Mouse (Mus musculus) midbrain, embryonic 14.5 days (tissue): ENCODE measurements at regions not wholly inside any gene's neighbourhood (a gene's known extent, or its start where the extent isn't known, plus 50 kb on each side); places are given as distances from the start of the nearest gene placed in this dataset.
A peak's percentile ranks its signal among the peaks of the same experiment; 100 is the strongest.

ENCODE experiments used
- ATAC-seq: fragments of 200-750 bp; cut with Nextera tagmentation; 2 replicates; pipeline ENCODE4 v1.8.0; 2017; ENCODE audit warnings: moderate number of reproducible peaks, moderate library complexity; ENCODE audit not compliant: low FRiP score, low TSS enrichment
- DNase-seq: peaks from one replicate; pipeline ENCODE4 v3.0.0-alpha.2; 2015
- H3K27ac ChIP-seq: fragments of 300-500 bp; sonication (generic); replicated peaks from 2 replicates; pipeline ENCODE4 v1.5.1; 2014; ENCODE audit warnings: mild to moderate bottlenecking, low read depth, low read length, moderate library complexity
- H3K27me3 ChIP-seq: fragments of 300-500 bp; sonication (generic); 2 replicates; pipeline ENCODE4 v1.6.1; 2014; ENCODE audit warnings: low read length, control low read depth, mixed read lengths; ENCODE audit not compliant: control insufficient read depth, insufficient read depth
- H3K36me3 ChIP-seq: fragments of 300-500 bp; sonication (generic); 2 replicates; pipeline ENCODE4 v1.6.1; 2014; ENCODE audit warnings: low read length, control low read depth; ENCODE audit not compliant: control insufficient read depth, insufficient read depth
- H3K4me1 ChIP-seq: fragments of 300-500 bp; sonication (generic); 2 replicates; pipeline ENCODE4 v1.6.1; 2014; ENCODE audit warnings: mild to moderate bottlenecking, antibody characterized with exemption, low read length, control low read depth; ENCODE audit not compliant: control insufficient read depth, insufficient read depth
- H3K4me2 ChIP-seq: fragments of 300-500 bp; sonication (generic); 2 replicates; pipeline ENCODE4 v1.6.1; 2014; ENCODE audit warnings: mild to moderate bottlenecking, low read length, moderate library complexity
- H3K4me3 ChIP-seq: fragments of 300-500 bp; sonication (generic); replicated peaks from 2 replicates; pipeline ENCODE4 v1.5.1; 2014; ENCODE audit warnings: low read depth, low read length
- H3K9ac ChIP-seq: fragments of 300-500 bp; sonication (generic); replicated peaks from 2 replicates; pipeline ENCODE4 v1.6.1; 2014; ENCODE audit warnings: mild to moderate bottlenecking, low read length, moderate library complexity
- H3K9me3 ChIP-seq: fragments of 300-500 bp; sonication (generic); 2 replicates; pipeline ENCODE4 v1.6.1; 2016; ENCODE audit warnings: low read length, control low read depth, mixed read lengths; ENCODE audit not compliant: control insufficient read depth
- WGBS: fragments of 180-500 bp; shearing (Covaris S2); extraction: QIAGEN DNeasy Blood & Tissue Kit; methylation state at CpG from one replicate; pipeline ENCODE4 v1.1.7; 2014; 5-methylcytosine and 5-hydroxymethylcytosine counted together

DNA sequence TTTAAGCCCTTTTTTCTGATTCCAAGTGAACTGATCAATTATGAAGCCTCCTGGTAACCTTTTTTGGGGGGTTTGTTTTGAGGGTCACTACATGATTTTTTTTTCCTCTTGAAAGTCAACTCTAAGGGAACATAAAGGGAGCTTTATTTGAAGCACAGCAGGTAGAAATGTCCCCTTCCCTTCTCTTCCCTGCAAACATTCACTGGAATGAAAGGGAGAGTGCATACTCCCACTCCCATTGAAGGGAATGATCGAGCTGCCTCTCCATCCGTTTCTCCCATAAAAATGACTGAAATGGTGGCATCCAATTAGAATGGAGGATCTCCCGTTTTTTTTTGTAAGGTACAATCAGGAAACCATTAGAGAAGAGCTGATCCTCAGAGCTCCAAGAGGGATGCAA, 323.6 kb downstream of the D3Ertd751e start:
- H3K9ac ChIP-seq: no peak overlapping the region
- peak overlapping the region; percentile 26; the same call in 1 of the 2 replicates for H3K27ac ChIP-seq
- H3K9me3 ChIP-seq: no peaks in the 10 kb centered on the region
- 31% methylated on average over 3 of the region's 3 CpGs for WGBS
- no peak overlapping the region for H3K4me2 ChIP-seq
- no peaks in the 10 kb centered on the region for H3K27me3 ChIP-seq
- DNase-seq (no peak), ATAC-seq (no peak)
- H3K36me3 ChIP-seq: no peaks in the 10 kb centered on the region
- H3K4me3 ChIP-seq: no peak overlapping the region
- no peaks in the 10 kb centered on the region for H3K4me1 ChIP-seq

DNA sequence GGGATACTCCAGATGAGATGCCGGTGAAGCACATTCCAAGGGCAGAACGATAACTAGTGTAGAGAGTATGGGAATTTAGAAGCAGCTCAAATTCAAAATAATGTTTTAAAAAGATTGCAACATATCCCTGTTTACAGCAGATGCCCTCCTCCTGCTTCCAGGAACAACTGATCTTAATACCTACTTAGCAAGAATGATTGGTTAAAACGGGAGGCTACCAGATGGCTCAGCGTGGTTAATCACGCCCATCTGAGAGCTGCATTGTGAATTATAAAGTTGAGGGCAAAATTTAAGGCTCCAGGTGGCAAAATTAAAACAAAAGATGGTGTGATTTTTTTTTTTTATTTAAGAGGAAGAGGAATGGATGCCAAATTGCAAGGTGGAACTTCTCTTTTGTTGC, 324.6 kb downstream of the D3Ertd751e start:
- no peak overlapping the region for H3K9ac ChIP-seq
- no peaks in the 10 kb centered on the region for H3K9me3 ChIP-seq
- WGBS: 93% methylated on average over 5 of the region's 5 CpGs
- H3K27me3 ChIP-seq: no peaks in the 10 kb centered on the region
- H3K36me3 ChIP-seq: no peaks in the 10 kb centered on the region
- no peak overlapping the region for H3K27ac ChIP-seq
- DNase-seq (no peak), ATAC-seq (no peak)
- H3K4me2 ChIP-seq: no peak overlapping the region
- no peaks in the 10 kb centered on the region for H3K4me1 ChIP-seq
- no peak overlapping the region for H3K4me3 ChIP-seq

DNA sequence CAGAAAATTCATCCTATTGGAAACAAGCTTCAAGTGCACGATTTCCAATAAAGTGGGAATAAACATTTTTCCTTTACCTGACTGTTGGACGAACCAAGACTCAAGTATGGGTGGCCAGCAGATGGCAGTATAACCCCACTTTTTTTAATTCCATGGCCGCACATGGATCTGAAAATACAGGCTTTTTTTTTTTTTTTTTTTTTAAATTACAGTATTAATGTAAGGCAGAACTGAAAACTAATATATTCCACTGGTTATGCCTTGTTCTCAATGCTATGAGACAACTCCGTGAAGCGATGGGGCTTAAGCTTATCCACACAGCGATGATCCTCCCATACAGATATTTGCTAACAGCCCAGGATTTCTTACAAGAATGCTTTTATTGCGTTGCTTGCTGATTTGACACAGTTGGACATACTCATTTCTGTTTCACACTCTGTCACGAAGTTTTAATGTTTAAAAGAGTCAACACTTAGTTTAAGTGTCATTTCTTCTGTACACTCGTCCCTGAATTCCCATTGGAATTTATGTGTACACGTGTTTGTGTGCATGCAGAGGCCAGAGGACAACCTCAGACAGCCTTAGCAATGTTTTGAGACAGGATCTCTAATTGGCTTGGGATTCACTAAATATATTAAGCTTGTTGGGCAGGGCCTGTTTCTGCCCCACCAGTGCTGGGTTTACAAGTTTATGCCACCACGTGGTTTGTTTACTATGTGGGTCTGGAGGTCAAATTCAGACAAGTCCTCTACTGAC, 332.3 kb downstream of the D3Ertd751e start:
- Histone ChIP-seq H3K36me3 (no peaks in the 10 kb centered on the region), H3K27me3 (no peaks in the 10 kb centered on the region), H3K4me2 (peak overlapping the region; percentile 33; the same call in 1 of the 2 replicates), H3K4me1 (no peaks in the 10 kb centered on the region), H3K9me3 (no peaks in the 10 kb centered on the region), H3K4me3 (no peak overlapping the region), H3K27ac (0 out of 2 replicates have a peak overlapping the region, but pooled peaks have one; percentile 8), H3K9ac (0 out of 2 replicates have a peak overlapping the region, but pooled peaks have one; percentile 23)
- 37% methylated on average over 11 of the region's 11 CpGs for WGBS
- DNase-seq: peak; percentile 93
- peak; percentile 64 for ATAC-seq

DNA sequence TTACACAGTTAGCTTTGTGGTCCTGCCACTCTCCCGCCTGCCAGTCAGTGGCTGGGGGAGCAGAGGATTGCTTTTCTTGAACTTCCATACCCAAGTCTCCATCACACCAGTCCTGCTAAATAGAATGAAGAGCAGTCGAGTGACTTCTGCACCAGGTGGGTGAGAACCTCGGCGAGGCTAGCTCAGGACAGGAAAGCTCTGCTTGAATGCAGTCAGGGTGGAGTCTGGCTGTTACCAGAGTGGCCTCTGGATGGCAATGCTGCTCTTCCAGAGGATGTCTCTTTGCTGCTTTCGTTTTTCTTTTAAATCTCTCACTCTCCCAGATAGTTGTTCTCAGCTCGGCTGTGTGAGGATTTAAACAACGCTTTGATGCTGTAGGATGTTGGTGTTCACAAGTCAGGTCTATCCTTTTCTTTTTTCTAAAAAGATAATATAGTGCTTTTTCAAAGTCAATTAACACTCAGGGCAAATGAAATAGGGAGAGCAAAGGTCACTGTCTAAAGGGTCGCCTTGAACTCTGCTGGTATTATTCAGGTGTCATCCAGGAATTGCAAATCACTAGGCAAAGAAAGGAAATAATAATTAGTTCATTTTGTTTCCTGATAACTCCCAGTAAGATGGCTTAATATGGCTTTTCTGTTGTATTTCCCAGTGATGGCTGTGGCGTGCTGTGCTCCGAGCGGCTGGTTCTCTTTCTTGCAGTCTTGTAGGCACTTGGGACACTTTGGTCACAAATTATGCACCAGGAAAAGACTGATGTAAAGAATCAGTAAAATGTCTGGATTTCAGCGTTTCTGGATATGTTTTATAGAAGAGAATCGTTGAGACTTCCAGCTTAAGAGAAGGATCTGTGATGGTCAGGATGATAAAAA, 368.8 kb downstream of the D3Ertd751e start:
- H3K27ac ChIP-seq: peak overlapping the region; percentile 28; the same call in 1 of the 2 replicates
- 25% methylated on average over 13 of the region's 13 CpGs for WGBS
- H3K4me1 ChIP-seq: no peaks in the 10 kb centered on the region
- H3K36me3 ChIP-seq: no peaks in the 10 kb centered on the region
- DNase-seq (peak; percentile 91), ATAC-seq (peak; percentile 90)
- no peak overlapping the region for H3K4me3 ChIP-seq
- H3K9me3 ChIP-seq: no peaks in the 10 kb centered on the region
- peak overlapping the region; percentile 34 for H3K4me2 ChIP-seq
- no peak overlapping the region for H3K9ac ChIP-seq
- no peaks in the 10 kb centered on the region for H3K27me3 ChIP-seq

DNA sequence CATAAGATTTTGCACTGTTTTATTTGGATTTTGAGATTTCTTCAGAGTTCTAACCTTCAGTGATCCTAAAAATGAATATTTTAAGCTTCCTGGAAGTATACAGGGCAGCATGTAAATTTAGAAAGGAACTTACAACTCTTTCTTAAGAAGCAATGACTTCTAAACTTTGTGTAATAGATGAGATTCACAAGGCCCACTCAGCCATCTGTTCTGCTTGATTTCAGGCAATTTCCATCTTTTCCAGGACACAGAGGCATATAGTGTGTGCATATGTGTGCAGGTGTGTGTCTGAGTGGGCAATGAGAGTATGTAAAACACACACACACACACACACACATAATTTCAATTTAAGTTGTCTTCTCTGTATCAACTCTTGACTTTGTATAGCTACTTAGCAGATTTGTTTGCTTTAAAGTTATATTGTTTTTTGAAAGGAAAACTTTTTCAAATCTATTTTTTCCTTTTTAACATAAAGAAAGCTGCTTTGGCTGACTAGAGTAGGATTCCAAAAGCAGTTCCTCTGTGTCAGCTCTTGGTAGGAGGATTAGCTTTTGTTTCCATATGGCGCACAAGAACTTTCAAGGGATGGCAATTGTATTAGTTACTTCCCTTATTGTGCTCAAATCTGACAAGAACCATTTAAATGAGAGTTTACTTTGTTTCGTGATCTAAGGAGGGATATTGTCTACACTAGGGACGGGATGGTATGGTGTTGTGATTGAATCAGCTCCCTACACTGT, 387.6 kb downstream of the D3Ertd751e start:
- Histone ChIP-seq H3K36me3 (no peaks in the 10 kb centered on the region), H3K9ac (no peak overlapping the region), H3K27ac (no peak overlapping the region), H3K4me1 (no peaks in the 10 kb centered on the region), H3K9me3 (no peaks in the 10 kb centered on the region), H3K4me2 (no peak overlapping the region), H3K27me3 (no peaks in the 10 kb centered on the region), H3K4me3 (no peak overlapping the region)
- DNase-seq (no peak), ATAC-seq (no peak)
- 69% methylated on average over 3 of the region's 3 CpGs for WGBS

DNA sequence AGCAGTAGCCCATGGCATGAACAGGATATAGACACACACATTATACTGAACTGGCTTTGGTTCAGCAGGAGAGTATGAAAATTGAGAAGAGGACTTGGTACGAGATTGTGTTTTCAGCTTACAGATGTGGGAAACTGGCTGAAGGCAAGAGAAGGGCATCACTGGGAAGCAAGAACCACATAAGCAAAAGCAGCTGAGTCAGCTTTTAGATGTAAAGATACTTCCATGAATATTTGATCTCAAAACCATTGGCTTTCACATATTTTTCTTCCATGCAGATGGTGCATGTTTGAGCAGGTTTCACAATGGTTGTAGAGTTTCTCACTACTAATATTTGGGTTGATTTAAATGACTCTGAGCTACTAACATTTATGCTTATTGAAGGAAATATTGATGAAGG, 389.9 kb downstream of the D3Ertd751e start:
- Histone ChIP-seq H3K27ac (no peak overlapping the region), H3K36me3 (no peaks in the 10 kb centered on the region), H3K27me3 (no peaks in the 10 kb centered on the region), H3K4me3 (no peak overlapping the region), H3K4me1 (no peaks in the 10 kb centered on the region), H3K9ac (no peak overlapping the region), H3K4me2 (no peak overlapping the region), H3K9me3 (no peaks in the 10 kb centered on the region)
- ATAC-seq (no peak), DNase-seq (no peak)
- 80% methylated on average over 1 of the region's 1 CpGs for WGBS

DNA sequence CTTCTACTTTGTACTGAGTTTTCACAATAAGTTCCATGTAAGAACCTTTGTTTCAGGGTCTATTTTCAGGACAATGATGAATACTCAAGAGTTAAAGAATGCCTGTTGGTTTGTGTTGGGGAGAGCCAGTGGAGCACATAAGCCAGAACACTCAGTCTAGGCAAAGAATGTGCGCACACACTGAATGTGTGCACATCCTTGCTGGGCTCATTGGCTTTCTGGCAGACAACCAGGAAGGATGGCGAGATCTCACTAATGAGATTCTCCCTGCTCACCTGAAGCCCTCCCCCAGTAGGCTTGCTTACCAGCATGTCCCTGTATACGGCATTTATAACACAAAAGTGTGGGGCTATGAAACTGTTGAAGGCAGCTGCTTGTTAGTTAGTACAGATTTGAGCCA, 411.0 kb downstream of the D3Ertd751e start:
- DNase-seq: no peak
- no peak for ATAC-seq

DNA sequence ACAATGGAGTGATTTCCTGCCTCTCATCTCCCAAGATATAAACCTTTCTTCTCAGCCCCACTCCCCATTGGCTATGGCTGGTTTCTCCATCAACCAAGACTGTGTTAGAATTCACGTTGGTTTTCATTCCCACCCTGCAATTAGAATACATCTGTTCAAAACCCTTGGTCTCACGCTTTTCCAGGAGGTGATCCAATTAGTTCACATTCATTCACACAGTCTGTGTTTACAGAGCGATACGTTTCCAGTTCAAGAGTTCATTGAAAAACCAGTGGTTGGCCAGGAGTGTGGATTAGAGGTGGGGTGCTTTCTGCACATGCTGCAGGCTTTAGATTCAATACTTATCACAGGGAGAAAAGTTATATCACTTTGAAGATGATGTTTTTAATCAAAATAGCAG, 412.5 kb downstream of the D3Ertd751e start:
- no peaks in the 10 kb centered on the region for H3K36me3 ChIP-seq
- no peak overlapping the region for H3K4me3 ChIP-seq
- H3K27ac ChIP-seq: no peak overlapping the region
- no peaks in the 10 kb centered on the region for H3K27me3 ChIP-seq
- H3K9ac ChIP-seq: no peak overlapping the region
- DNase-seq: no peak
- no peak for ATAC-seq
- no peaks in the 10 kb centered on the region for H3K4me1 ChIP-seq
- H3K9me3 ChIP-seq: no peaks in the 10 kb centered on the region
- no peak overlapping the region for H3K4me2 ChIP-seq
- 37% methylated on average over 4 of the region's 4 CpGs for WGBS

More for the DNA sequence above, 411.0 kb downstream of the D3Ertd751e start:
- Histone ChIP-seq H3K4me2 (no peak overlapping the region), H3K27ac (no peak overlapping the region), H3K4me1 (no peaks in the 10 kb centered on the region), H3K9ac (no peak overlapping the region), H3K4me3 (no peak overlapping the region), H3K36me3 (no peaks in the 10 kb centered on the region), H3K9me3 (no peaks in the 10 kb centered on the region), H3K27me3 (no peaks in the 10 kb centered on the region)
- WGBS: 84% methylated on average over 3 of the region's 3 CpGs
